Mouse (Mus musculus): ENCODE measurements around the gene Cep131. TPM values are rescaled to one million over a fixed set of nuclear protein-coding genes. Genes with fewer than 3 reads are reported as not detected.

Cep131 gene
- 23.2 and 26.7 TPM in 2 replicates for polyA plus RNA-seq (2015; fragmentation: Nextera tagmentation; extraction: Ambion mirVana)

- peaks cover 15% of the 10 kb centered on the region for H3K4me1 ChIP-seq (replicated peaks)
- peaks cover 41% of the 10 kb centered on the region for H3K36me3 ChIP-seq
- peak; percentile 99 for ATAC-seq (ENCODE audit: low FRiP score)
- WGBS: under 1% methylated on average over 38 of the region's 42 CpGs
- H3K9me3 ChIP-seq: no peaks in the 10 kb centered on the region
- no peaks in the 10 kb centered on the region; the same call in 1 of the 2 replicates for H3K27me3 ChIP-seq
- peak within 1 kb of the TSS; percentile 97 for H3K4me3 ChIP-seq
- H3K4me2 ChIP-seq: peak within 1 kb of the TSS; percentile 97
- H3K9ac ChIP-seq: peak within 1 kb of the TSS; percentile 98
- H3K27ac ChIP-seq: peak within 1 kb of the TSS; percentile 92
These were observed at the start of gene Cep131 for GRCm38 (mm10) chr11:120086702-120087152. Gene Cep131, minus strand, starts transcription at chr11:120086827.

- Histone ChIP-seq H3K9ac (no peak overlapping the region), H3K4me2 (no peak overlapping the region), H3K36me3 (peaks cover 65% of the 10 kb centered on the region), H3K4me1 (replicated peaks) (peaks cover 26% of the 10 kb centered on the region), H3K9me3 (no peaks in the 10 kb centered on the region), H3K27me3 (no peaks in the 10 kb centered on the region), H3K4me3 (no peak overlapping the region), H3K27ac (0 out of 2 replicates have a peak overlapping the region, but pooled peaks have one; percentile 9)
- no peak for ATAC-seq (ENCODE audit: low FRiP score)
- WGBS: 82% methylated on average over 8 of the region's 8 CpGs
These were observed 49.6 kb upstream of the Cep131 start for GRCm38 (mm10) chr11:120136195-120136594.

- Histone ChIP-seq H3K9me3 (no peaks in the 10 kb centered on the region), H3K27ac (no peak overlapping the region), H3K27me3 (no peaks in the 10 kb centered on the region), H3K4me2 (no peak overlapping the region), H3K4me1 (replicated peaks) (peaks cover 26% of the 10 kb centered on the region), H3K9ac (no peak overlapping the region), H3K36me3 (peaks cover 70% of the 10 kb centered on the region), H3K4me3 (no peak overlapping the region)
- no peak for ATAC-seq (ENCODE audit: low FRiP score)
- 96% methylated on average over 9 of the region's 9 CpGs for WGBS
These were observed 48.4 kb upstream of the Cep131 start for GRCm38 (mm10) chr11:120134847-120135530.

GRCm38 (mm10) chr11:120134148-120134547, 47.5 kb upstream of the Cep131 start:
- no peak overlapping the region for H3K4me3 ChIP-seq
- H3K9me3 ChIP-seq: no peaks in the 10 kb centered on the region
- no peak for ATAC-seq (ENCODE audit: low FRiP score)
- no peak overlapping the region for H3K27ac ChIP-seq
- H3K4me1 ChIP-seq (replicated peaks): peaks cover 26% of the 10 kb centered on the region
- no peaks in the 10 kb centered on the region for H3K27me3 ChIP-seq
- no peak overlapping the region for H3K9ac ChIP-seq
- peaks cover 74% of the 10 kb centered on the region for H3K36me3 ChIP-seq
- WGBS: 97% methylated on average over 5 of the region's 5 CpGs
- H3K4me2 ChIP-seq: no peak overlapping the region

GRCm38 (mm10) chr11:120129281-120129680, 42.7 kb upstream of the Cep131 start:
- 78% methylated on average over 7 of the region's 7 CpGs for WGBS
- H3K9me3 ChIP-seq: no peaks in the 10 kb centered on the region
- peaks cover 80% of the 10 kb centered on the region for H3K36me3 ChIP-seq
- ATAC-seq (ENCODE audit: low FRiP score): no peak
- H3K9ac ChIP-seq: no peak overlapping the region
- H3K27ac ChIP-seq: no peak overlapping the region
- no peak overlapping the region for H3K4me2 ChIP-seq
- no peaks in the 10 kb centered on the region for H3K4me1 ChIP-seq (replicated peaks)
- H3K27me3 ChIP-seq: no peaks in the 10 kb centered on the region
- no peak overlapping the region for H3K4me3 ChIP-seq

- Histone ChIP-seq H3K36me3 (peaks cover 68% of the 10 kb centered on the region), H3K9ac (no peak overlapping the region), H3K4me3 (no peak overlapping the region), H3K9me3 (no peaks in the 10 kb centered on the region), H3K27me3 (no peaks in the 10 kb centered on the region), H3K4me1 (replicated peaks) (no peaks in the 10 kb centered on the region), H3K4me2 (no peak overlapping the region), H3K27ac (no peak overlapping the region)
- 89% methylated on average over 2 of the region's 2 CpGs for WGBS
- ATAC-seq (ENCODE audit: low FRiP score): no peak
These were observed 40.2 kb upstream of the Cep131 start for GRCm38 (mm10) chr11:120126845-120127244.

- Histone ChIP-seq H3K27me3 (no peaks in the 10 kb centered on the region), H3K4me2 (no peak overlapping the region), H3K27ac (no peak overlapping the region), H3K9me3 (no peaks in the 10 kb centered on the region), H3K4me3 (no peak overlapping the region), H3K36me3 (peaks cover 44% of the 10 kb centered on the region), H3K9ac (no peak overlapping the region), H3K4me1 (replicated peaks) (peaks cover 18% of the 10 kb centered on the region)
- 86% methylated on average over 12 of the region's 12 CpGs for WGBS
- ATAC-seq (ENCODE audit: low FRiP score): no peak
These were observed 35.5 kb upstream of the Cep131 start for GRCm38 (mm10) chr11:120122126-120122525.

GRCm38 (mm10) chr11:120120642-120121420, 34.2 kb upstream of the Cep131 start:
- H3K9ac ChIP-seq: peak overlapping the region; percentile 29; the same call in 1 of the 2 replicates
- no peak for ATAC-seq (ENCODE audit: low FRiP score)
- H3K4me3 ChIP-seq: no peak overlapping the region
- no peak overlapping the region for H3K4me2 ChIP-seq
- H3K27ac ChIP-seq: peak overlapping the region; percentile 52
- peaks cover 48% of the 10 kb centered on the region for H3K36me3 ChIP-seq
- WGBS: 81% methylated on average over 17 of the region's 17 CpGs
- no peaks in the 10 kb centered on the region for H3K27me3 ChIP-seq
- no peaks in the 10 kb centered on the region for H3K9me3 ChIP-seq
- H3K4me1 ChIP-seq (replicated peaks): peaks cover 18% of the 10 kb centered on the region

- peaks cover 18% of the 10 kb centered on the region for H3K4me1 ChIP-seq (replicated peaks)
- H3K4me3 ChIP-seq: no peak overlapping the region
- H3K36me3 ChIP-seq: peaks cover 51% of the 10 kb centered on the region
- no peak for ATAC-seq (ENCODE audit: low FRiP score)
- H3K27ac ChIP-seq: peak overlapping the region; percentile 52
- no peaks in the 10 kb centered on the region for H3K9me3 ChIP-seq
- H3K9ac ChIP-seq: peak overlapping the region; percentile 29
- WGBS: 71% methylated on average over 10 of the region's 10 CpGs
- H3K27me3 ChIP-seq: no peaks in the 10 kb centered on the region
- H3K4me2 ChIP-seq: no peak overlapping the region
These were observed 33.4 kb upstream of the Cep131 start for GRCm38 (mm10) chr11:120119936-120120541.

GRCm38 (mm10) chr11:120119108-120119507, 32.5 kb upstream of the Cep131 start:
- H3K4me3 ChIP-seq: no peak overlapping the region
- no peak for ATAC-seq (ENCODE audit: low FRiP score)
- no peak overlapping the region for H3K4me2 ChIP-seq
- no peaks in the 10 kb centered on the region for H3K27me3 ChIP-seq
- 96% methylated on average over 7 of the region's 7 CpGs for WGBS
- no peak overlapping the region for H3K9ac ChIP-seq
- no peak overlapping the region for H3K27ac ChIP-seq
- H3K36me3 ChIP-seq: peaks cover 54% of the 10 kb centered on the region
- H3K9me3 ChIP-seq: no peaks in the 10 kb centered on the region
- peaks cover 18% of the 10 kb centered on the region for H3K4me1 ChIP-seq (replicated peaks)

- peaks cover 19% of the 10 kb centered on the region for H3K4me1 ChIP-seq (replicated peaks)
- H3K27me3 ChIP-seq: no peaks in the 10 kb centered on the region
- H3K36me3 ChIP-seq: peaks cover 54% of the 10 kb centered on the region
- H3K9ac ChIP-seq: no peak overlapping the region
- H3K9me3 ChIP-seq: no peaks in the 10 kb centered on the region
- no peak overlapping the region for H3K4me3 ChIP-seq
- no peak overlapping the region for H3K4me2 ChIP-seq
- 86% methylated on average over 2 of the region's 2 CpGs for WGBS
- ATAC-seq (ENCODE audit: low FRiP score): no peak
- H3K27ac ChIP-seq: no peak overlapping the region
These were observed 31.0 kb upstream of the Cep131 start for GRCm38 (mm10) chr11:120117626-120118025.

- WGBS: 92% methylated on average over 21 of the region's 21 CpGs
- peaks cover 56% of the 10 kb centered on the region for H3K36me3 ChIP-seq
- no peak for ATAC-seq (ENCODE audit: low FRiP score)
These were observed 28.0 kb upstream of the Cep131 start for GRCm38 (mm10) chr11:120114488-120115215.

More at GRCm38 (mm10) chr11:120114488-120115215, 28.0 kb upstream of the Cep131 start:
- Histone ChIP-seq H3K27ac (no peak overlapping the region), H3K4me2 (no peak overlapping the region), H3K4me3 (no peak overlapping the region), H3K27me3 (no peaks in the 10 kb centered on the region), H3K9me3 (no peaks in the 10 kb centered on the region), H3K9ac (no peak overlapping the region), H3K4me1 (replicated peaks) (peaks cover 20% of the 10 kb centered on the region)

Data from hindbrain, embryonic 13.5 days (tissue).